Mouse (Mus musculus) liver, adult 2 months (tissue): ENCODE data around the gene Adamts7. TPM values are rescaled to one million over a fixed set of nuclear protein-coding genes. Genes with fewer than 3 reads are reported as not detected.

Experiments used
- DNase-seq: peaks from one replicate; pipeline ENCODE4 v3.0.0-alpha.2; 2011; ENCODE audit warnings: low read depth, low spot score; ENCODE audit errors: extremely low read depth
- H3K27ac ChIP-seq: fragments of 200-500 bp; replicated peaks from 2 replicates; pipeline ENCODE4 v1.5.1; 2012; ENCODE audit warnings: low read depth, mild to moderate bottlenecking, control low read depth, inconsistent platforms, low read length; ENCODE audit not compliant: insufficient read depth
- H3K27me3 ChIP-seq: fragments of 200-500 bp; 2 replicates; pipeline ENCODE4 v1.6.1; 2012; ENCODE audit warnings: mild to moderate bottlenecking, moderate library complexity, low read length, inconsistent platforms; ENCODE audit not compliant: control insufficient read depth, insufficient read depth
- H3K36me3 ChIP-seq: fragments of 200-500 bp; 2 replicates; pipeline ENCODE4 v1.6.1; 2012; ENCODE audit warnings: low read length, inconsistent platforms; ENCODE audit not compliant: control insufficient read depth, insufficient read depth
- H3K4me1 ChIP-seq: fragments of 200-500 bp; 2 replicates; pipeline ENCODE4 v1.6.1; 2011; ENCODE audit warnings: low read length; ENCODE audit not compliant: control insufficient read depth, insufficient read depth
- H3K4me3 ChIP-seq: fragments of 200-500 bp; 2 replicates; pipeline ENCODE4 v1.5.1; 2011; ENCODE audit warnings: low read depth, mild to moderate bottlenecking, control low read depth, low read length, moderate library complexity; ENCODE audit not compliant: insufficient read depth
- H3K79me2 ChIP-seq: fragments of 200-500 bp; 2 replicates; pipeline ENCODE4 v1.6.1; 2012; ENCODE audit warnings: inconsistent platforms, mild to moderate bottlenecking, low read length, moderate library complexity; ENCODE audit not compliant: control insufficient read depth, insufficient read depth
- H3K9ac ChIP-seq: fragments of 200-500 bp; 2 replicates; pipeline ENCODE4 v1.6.1; 2012; ENCODE audit warnings: low read depth, mild to moderate bottlenecking, control low read depth, inconsistent platforms, low read length
- CTCF ChIP-seq: fragments of 200-500 bp; IDR thresholded peaks from 2 replicates; pipeline ENCODE4 v1.5.1; 2011; ENCODE audit warnings: low read depth, low read length, control low read depth
- POLR2A ChIP-seq: fragments of 200-500 bp; IDR thresholded peaks from 2 replicates; pipeline ENCODE4 v1.6.1; 2011; ENCODE audit warnings: low read length, control low read depth; ENCODE audit not compliant: insufficient read depth; ENCODE audit errors: extremely low read depth
- WGBS: fragments of 180-500 bp; shearing (Covaris S2); methylation state at CpG from one replicate; pipeline ENCODE4 v1.1.7; 2018; 5-methylcytosine and 5-hydroxymethylcytosine counted together
- polyA plus RNA-seq: library from polyadenylated mRNA; depleted of rRNA; stranded (reverse); fragments of >200 nt; gene quantifications from 2 replicates; pipeline ENCODE4 v1.2.3, GENCODE M21; 2012
- total RNA-seq: library from RNA; depleted of rRNA; stranded (reverse); fragments of >200 nt; gene quantifications from 2 replicates; pipeline ENCODE4 v1.2.3, GENCODE M21; 2014

Adamts7 gene
- total and polyA plus RNA-seq, 2 experiments = 2.7 to 21.8 TPM

DNA sequence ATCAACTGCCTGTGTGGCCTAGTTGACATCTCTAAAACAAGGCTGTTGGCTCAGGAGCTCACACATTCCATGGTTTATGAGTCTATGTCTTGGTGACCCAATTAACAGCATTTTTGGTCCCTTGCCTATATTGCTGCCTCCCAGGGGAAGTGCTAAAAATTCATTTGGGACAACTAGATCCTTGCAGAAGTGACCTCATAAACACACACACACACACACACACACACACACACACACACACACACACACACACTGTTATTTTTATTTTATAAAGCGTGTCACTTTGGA lies 26.2 kb upstream of the Adamts7 start:
- 0 out of 2 replicates have a peak overlapping the region, but pooled peaks have one; percentile 29 for H3K27ac ChIP-seq
- no peaks in the 10 kb centered on the region for H3K27me3 ChIP-seq
- H3K4me1 ChIP-seq = peaks cover 3% of the 10 kb centered on the region; the same call in 1 of the 2 replicates
- TF ChIP-seq CTCF (no peak), POLR2A (no peak)
- DNase-seq = no peak
- H3K4me3 ChIP-seq = no peak overlapping the region
- no peaks in the 10 kb centered on the region for H3K36me3 ChIP-seq
- H3K9ac ChIP-seq = no peak overlapping the region
- 100% methylated on average over 1 of the region's 1 CpGs for WGBS
- H3K79me2 ChIP-seq = no peaks in the 10 kb centered on the region

DNA sequence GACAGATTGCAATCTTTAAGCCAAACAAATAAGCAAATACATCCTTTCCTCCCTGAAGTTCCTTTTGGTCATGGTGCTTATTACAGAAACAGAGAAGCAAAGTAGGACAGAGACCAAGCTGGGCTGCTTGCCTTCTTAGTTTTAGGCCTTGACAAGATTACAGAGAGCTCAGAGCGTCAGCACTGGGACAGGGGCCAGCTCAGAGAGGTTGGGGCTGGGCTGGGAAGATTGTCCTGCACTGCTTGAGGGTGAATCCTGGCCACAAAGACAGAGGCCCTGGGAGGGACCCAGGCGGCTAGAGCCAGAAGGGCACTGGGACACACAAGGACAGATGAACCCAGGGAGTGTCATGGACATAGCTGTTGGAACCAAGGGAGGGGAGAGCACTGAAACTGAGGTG lies 17.1 kb upstream of the Adamts7 start:
- H3K79me2 ChIP-seq = no peaks in the 10 kb centered on the region
- H3K4me3 ChIP-seq = no peak overlapping the region
- H3K27me3 ChIP-seq = no peaks in the 10 kb centered on the region
- 52% methylated on average over 2 of the region's 2 CpGs for WGBS
- no peaks in the 10 kb centered on the region for H3K4me1 ChIP-seq
- no peaks in the 10 kb centered on the region for H3K36me3 ChIP-seq
- no peak for DNase-seq
- no peak overlapping the region for H3K9ac ChIP-seq
- H3K27ac ChIP-seq = no peak overlapping the region
- TF ChIP-seq POLR2A (no peak), CTCF (no peak)

- Histone ChIP-seq H3K27ac (no peak overlapping the region), H3K79me2 (no peaks in the 10 kb centered on the region), H3K27me3 (no peaks in the 10 kb centered on the region), H3K4me1 (no peaks in the 10 kb centered on the region), H3K9ac (no peak overlapping the region), H3K4me3 (no peak overlapping the region), H3K36me3 (no peaks in the 10 kb centered on the region)
- WGBS = 72% methylated on average over 5 of the region's 5 CpGs
- DNase-seq = no peak
- TF ChIP-seq POLR2A = no peak
- no peak for TF ChIP-seq CTCF
Measured at GRCm38 (mm10) chr9:90146869-90147268, 16.0 kb upstream of the Adamts7 start.

DNA sequence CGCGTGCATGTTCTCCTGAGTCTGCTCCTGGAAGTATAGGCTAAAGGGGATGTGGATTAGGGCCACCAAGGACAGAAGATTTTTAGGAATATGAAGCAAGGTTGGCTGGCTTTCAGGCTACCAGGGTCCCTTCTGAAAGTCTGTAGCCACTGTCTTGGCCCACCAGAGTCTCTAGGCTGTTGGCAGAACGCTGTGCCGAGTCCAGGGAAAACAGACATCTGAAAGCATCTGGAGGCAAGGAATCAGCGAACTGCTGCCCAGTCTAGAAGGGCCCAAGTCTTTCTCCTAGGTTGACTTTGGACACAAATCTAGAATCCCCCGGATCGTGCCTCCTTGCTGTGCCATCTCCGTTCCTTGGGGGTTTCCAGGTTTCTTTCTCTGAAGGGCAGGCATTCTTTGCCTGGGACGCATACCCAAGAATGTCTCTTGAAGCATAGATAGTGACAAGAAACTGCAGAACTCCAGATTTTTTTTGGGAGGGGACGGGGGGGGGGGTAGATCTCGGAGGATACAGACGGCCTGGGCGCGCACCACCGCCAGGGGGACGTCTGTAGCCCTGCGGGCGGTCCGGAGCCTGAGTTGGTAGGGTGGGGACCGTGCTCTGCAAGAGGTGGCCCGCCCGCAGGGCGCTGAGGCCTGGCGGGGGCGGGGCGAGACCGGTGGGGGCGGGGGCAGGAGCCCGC lies 485 bp upstream of the Adamts7 start:
- 28% methylated on average over 21 of the region's 29 CpGs for WGBS
- TF ChIP-seq POLR2A = no peak
- TF ChIP-seq CTCF = peak; percentile 54
- H3K9ac ChIP-seq = no peak overlapping the region
- no peaks in the 10 kb centered on the region for H3K36me3 ChIP-seq
- H3K27ac ChIP-seq = no peak overlapping the region
- DNase-seq = peak; percentile 19
- H3K27me3 ChIP-seq = no peaks in the 10 kb centered on the region
- H3K4me3 ChIP-seq = no peak overlapping the region; the same call in 1 of the 2 replicates
- H3K79me2 ChIP-seq = no peaks in the 10 kb centered on the region
- peaks cover 13% of the 10 kb centered on the region for H3K4me1 ChIP-seq

DNA sequence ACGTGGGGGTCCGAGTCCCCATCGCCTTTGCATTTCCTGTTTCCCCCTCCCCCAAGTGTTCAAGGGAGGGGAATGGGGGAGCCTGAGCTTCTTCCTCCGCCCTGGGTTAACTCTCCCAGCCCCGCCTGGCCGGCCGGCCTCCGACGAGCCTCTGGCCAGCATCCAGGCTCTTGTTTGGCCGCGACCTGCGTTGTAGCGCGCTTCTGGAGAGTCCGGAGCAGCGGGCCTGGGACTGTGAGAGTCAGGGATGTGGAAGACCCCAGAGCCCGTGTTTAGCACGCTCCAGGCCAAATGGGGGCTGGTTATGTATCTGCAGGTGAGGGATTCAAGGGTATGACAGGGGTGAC lies 853 bp downstream of the Adamts7 start:
- H3K9ac ChIP-seq = peak overlapping the region; percentile 88
- no peak for TF ChIP-seq POLR2A
- TF ChIP-seq CTCF = no peak
- WGBS = 3% methylated on average over 18 of the region's 18 CpGs
- no peaks in the 10 kb centered on the region for H3K27me3 ChIP-seq
- H3K27ac ChIP-seq = peak overlapping the region; percentile 47
- peak; percentile 61 for DNase-seq
- H3K4me1 ChIP-seq = peaks cover 13% of the 10 kb centered on the region
- no peaks in the 10 kb centered on the region for H3K79me2 ChIP-seq
- no peaks in the 10 kb centered on the region for H3K36me3 ChIP-seq
- peak overlapping the region; percentile 95 for H3K4me3 ChIP-seq

GRCm38 (mm10) chr9:90164670-90165453 lies 2.0 kb downstream of the Adamts7 start:
- Histone ChIP-seq H3K4me1 (peaks cover 13% of the 10 kb centered on the region), H3K27ac (peak overlapping the region; percentile 74), H3K9ac (no peak overlapping the region), H3K4me3 (no peak overlapping the region), H3K27me3 (no peaks in the 10 kb centered on the region), H3K79me2 (no peaks in the 10 kb centered on the region), H3K36me3 (no peaks in the 10 kb centered on the region)
- TF ChIP-seq POLR2A = no peak
- TF ChIP-seq CTCF = peak; percentile 28; the same call in 1 of the 2 replicates
- DNase-seq = peak; percentile 83
- WGBS = 43% methylated on average over 4 of the region's 4 CpGs
